Mouse (Mus musculus) lung, adult 2 months (tissue): ENCODE results near the gene Sppl3.

Source experiments
- CTCF ChIP-seq: fragments of 200-500 bp; IDR thresholded peaks from 2 replicates; pipeline ENCODE4 v1.5.1; 2011; ENCODE audit warnings: mild to moderate bottlenecking, low read length, control low read depth; ENCODE audit not compliant: insufficient read depth
- POLR2A ChIP-seq: fragments of 200-500 bp; IDR thresholded peaks from 2 replicates; pipeline ENCODE4 v1.6.1; 2011; ENCODE audit warnings: low read depth, mild to moderate bottlenecking, control low read depth, low read length, borderline replicate concordance; ENCODE audit errors: extremely low read depth

DNA sequence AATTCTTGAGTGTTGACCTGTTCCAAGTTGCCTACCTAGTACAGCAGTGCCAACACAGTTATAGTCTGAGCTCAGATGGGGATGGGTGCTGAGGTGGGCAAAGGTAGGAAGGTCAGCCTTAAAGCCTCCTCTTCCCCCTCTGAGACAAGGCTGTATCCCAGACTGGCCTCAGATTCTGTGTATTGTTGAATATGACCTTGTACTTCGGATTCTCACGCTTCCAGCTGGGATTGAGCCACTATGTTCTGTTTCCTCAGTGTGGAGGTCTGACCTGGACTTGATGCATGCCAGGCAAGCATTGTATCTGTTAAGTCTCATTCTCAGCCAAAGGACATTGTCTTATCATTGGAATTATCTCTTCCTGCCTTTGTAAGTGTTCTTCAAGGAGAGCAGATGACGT lies 16.2 kb downstream of the Sppl3 start:
- TF ChIP-seq CTCF (no peak), POLR2A (no peak)
